Mouse (Mus musculus) hindlimb bud, embryonic 11.5 days (tissue): ENCODE measurements around the gene Hist1h2bg.
A peak's percentile ranks its signal among the peaks of the same experiment; 100 is the strongest.
"Not testable (repeated sequence)": the region's sequence is repeated elsewhere in the genome, so short reads cannot be mapped to it uniquely, and the experiment has no call there.

Experiments used
- DNase-seq: peaks from one replicate; pipeline ENCODE4 v3.0.0-alpha.2; 2012; ENCODE audit warnings: low read depth, low spot score; ENCODE audit errors: extremely low spot score

The Hist1h2bg gene

GRCm38 (mm10) chr13:23538249-23538648 lies 32.9 kb upstream of the Hist1h2bg start:
- DNase-seq = no peak

DNA sequence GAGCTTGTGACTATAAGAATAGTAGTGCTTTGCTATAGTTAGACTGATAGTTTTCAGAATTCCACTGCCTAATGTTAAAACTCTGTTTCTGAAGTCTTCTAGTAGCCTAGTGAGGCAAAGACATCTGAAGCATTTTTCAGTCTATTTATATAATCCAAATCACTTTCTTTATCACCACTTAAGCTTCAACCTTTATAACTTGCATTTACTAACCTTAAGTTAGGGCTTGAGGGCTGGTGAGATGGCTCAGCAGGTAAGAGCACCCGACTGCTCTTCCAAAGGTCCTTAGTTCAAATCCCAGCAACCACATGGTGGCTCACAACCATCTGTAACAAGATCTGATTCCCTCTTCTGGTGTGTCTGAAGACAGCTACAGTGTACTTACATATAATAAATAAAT lies 31.4 kb upstream of the Hist1h2bg start:
- DNase-seq = not testable (repeated sequence)

DNA sequence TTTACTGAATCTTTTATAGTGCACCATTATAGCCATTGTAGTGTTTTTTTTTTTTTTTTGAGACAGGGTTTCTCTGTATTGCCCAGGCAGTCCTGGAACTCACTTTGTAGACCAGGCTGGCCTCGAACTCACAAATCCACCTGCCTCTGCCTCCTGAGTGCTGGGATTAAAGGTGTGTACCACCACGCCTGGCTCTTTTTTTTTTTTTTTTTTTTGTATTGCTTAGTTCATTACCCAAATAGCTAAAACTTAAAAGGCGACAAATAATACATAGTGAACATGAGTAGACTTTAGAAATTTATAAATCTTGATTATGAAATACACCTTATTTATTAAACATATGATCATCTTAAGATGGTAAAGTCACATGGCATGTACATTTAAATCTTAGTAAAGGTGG lies 29.7 kb upstream of the Hist1h2bg start:
- DNase-seq = no peak

DNA sequence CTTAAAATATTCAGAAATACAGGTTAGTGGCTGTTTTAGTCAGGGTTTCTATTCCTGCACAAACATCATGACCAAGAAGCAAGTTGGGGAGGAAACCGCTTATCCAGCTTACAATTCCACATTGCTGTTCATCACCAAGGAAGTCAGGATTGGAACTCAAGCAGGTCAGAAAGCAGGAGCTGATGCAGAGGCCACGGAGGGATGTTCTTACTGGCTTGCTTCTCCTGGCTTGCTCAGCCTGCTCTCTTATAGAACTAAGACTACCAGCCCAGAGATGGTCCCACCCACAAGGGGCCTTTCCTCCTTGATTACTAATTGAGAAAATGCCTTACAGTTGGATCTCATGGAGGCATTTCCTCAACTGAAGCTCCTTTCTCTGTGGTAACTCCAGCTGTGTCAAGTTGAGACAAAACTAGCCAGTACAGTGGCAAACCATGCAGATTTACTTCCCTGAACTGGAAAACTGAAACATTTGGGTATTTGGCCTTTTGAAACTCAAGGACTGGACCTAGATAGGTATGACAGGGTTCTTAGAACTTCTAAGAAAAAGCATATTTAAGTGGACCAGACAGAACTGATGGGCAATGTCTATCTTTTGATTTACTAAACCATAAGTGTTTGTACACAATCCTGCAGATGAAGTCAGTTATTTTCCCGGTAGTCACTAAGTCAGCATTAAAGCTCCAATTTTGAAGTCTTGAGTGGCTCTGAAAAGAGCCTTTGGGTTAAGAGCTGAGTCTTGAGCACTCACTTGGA lies 28.8 kb upstream of the Hist1h2bg start:
- DNase-seq = not testable (repeated sequence)

- DNase-seq = not testable (repeated sequence)
Observed at GRCm38 (mm10) chr13:23542999-23543607, 28.1 kb upstream of the Hist1h2bg start, which contains the start of gene Hist1h2bh. Gene Hist1h2bh, minus strand, starts transcription at chr13:23543392.

- DNase-seq = peak; percentile 100
Observed at GRCm38 (mm10) chr13:23543965-23544786, 27.0 kb upstream of the Hist1h2bg start, which contains the start of gene Hist1h3f. Gene Hist1h3f, plus strand, starts transcription at chr13:23544052.

- not testable (repeated sequence) for DNase-seq
Observed at GRCm38 (mm10) chr13:23544787-23545120, 26.4 kb upstream of the Hist1h2bg start.

DNA sequence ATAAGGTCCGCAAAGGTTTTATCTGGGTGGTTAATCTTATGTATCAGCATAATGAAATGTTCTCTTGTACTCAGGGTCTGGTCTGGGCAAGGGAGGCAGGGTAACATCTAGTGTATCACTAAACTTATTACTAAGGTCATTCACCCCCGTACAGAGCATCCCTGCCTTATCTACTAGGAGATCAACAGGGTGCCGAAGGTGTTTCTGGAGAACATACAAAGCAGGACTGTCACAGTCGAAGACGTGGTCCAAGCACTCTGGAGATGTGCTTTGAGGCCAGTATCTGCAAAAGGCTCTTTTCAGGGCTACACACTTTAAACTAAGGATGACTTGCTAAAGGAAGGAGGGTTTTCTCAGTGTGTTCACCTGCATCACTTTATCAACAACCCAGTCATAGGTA lies 24.5 kb upstream of the Hist1h2bg start:
- DNase-seq = no peak

- no peak for DNase-seq
Observed at GRCm38 (mm10) chr13:23550761-23551145, 20.4 kb upstream of the Hist1h2bg start.

GRCm38 (mm10) chr13:23551146-23551834 lies 19.9 kb upstream of the Hist1h2bg start, which contains the start of gene Hist1h4f:
Gene Hist1h4f, minus strand, starts transcription at chr13:23551648.
- DNase-seq = not testable (repeated sequence)

DNA sequence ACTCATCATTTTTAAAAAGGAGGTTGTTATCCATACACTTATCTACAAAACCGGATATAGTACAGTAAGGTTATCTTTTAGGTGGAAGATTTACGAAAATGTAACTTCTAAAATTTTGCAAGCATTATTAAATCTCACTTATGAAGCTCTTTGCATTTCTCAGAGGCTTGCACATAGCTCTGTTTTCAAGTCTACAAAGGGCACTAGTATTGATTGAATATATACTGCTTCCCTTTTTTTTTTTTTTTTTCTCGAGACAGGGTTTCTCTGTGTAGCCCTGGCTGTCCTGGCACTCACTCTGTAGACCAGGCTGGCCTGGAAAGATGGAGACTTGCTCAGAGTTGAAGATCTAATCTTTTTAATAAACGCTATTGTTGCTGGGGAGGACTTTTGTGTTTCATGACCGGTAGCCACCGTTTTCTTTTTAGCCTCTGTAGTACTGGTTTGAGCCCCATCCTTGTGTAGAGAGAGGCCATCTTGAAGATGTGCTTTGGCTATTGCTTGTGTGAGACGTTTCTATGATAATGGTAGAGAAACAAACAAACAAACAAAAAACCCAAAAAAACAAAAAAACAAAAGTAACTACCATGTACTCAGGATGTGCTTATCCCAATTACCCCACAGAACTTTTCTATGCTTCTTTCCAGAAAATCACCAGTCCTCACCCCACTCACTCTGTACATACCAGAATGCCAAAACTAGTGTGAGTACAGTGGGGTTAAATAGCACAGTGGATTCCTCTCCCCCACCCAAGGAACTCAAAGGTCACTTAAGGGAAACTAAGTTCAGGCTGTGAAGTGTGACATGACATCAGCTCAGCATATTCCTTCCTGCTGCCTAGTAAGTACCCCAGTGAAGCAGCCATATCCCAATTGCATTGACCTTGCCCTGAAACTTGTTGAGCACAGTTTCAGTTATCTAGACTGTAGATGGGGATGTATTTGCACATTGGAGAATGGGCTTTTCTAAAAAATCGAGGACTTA lies 19.0 kb upstream of the Hist1h2bg start:
- no peak for DNase-seq

DNA sequence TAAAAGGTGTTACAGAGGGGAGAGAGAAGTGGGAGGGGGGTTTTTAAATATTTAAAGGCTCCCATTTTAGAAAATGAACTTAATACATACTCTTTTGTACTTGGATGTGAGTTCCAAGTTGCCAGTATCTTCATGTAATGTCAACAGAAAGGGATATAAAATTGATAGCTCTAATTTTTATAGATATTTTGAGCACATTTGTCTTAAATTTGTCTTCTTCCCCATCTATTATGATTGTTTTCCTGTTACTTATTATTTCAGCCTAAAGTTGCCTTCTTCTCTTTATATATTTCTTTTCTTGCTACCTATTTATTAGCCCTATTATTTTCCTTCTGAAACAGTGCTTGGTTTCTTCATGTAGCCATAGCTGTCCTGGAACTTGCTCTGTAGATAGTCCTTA lies 18.2 kb upstream of the Hist1h2bg start, which contains the start of gene Hist1h1d:
Gene Hist1h1d (plus strand): TSS at position 301 of the 400 bp plus-strand sequence.
- DNase-seq = no peak

GRCm38 (mm10) chr13:23554393-23554792 lies 16.8 kb upstream of the Hist1h2bg start:
- no peak for DNase-seq

DNA sequence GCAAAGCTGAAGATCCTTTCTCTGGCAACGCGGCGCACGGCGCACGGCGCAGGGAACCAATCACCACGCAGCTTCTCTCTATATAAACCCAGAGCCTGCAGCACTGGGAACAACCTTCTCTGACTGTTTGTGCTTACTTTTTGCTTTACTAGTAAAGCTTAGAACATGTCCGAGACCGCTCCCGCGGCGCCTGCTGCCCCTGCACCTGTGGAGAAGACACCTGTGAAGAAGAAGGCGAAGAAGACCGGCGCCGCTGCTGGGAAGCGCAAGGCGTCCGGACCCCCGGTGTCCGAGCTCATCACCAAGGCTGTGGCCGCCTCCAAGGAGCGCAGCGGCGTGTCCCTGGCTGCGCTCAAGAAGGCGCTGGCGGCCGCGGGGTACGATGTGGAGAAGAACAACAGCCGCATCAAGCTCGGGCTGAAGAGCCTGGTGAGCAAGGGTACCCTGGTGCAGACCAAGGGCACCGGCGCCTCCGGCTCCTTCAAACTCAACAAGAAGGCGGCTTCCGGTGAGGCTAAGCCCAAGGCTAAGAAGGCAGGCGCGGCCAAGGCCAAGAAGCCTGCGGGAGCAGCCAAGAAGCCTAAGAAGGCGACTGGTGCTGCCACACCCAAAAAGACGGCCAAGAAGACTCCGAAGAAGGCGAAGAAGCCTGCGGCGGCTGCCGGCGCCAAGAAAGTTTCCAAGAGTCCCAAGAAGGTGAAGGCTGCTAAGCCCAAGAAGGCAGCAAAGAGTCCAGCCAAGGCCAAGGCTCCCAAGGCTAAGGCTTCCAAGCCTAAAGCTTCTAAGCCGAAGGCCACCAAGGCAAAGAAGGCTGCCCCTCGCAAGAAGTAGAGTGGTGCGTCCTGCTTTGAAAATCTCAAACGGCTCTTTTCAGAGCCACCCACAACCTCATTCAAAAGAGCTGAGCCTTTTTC lies 16.0 kb upstream of the Hist1h2bg start:
- DNase-seq = no peak

DNA sequence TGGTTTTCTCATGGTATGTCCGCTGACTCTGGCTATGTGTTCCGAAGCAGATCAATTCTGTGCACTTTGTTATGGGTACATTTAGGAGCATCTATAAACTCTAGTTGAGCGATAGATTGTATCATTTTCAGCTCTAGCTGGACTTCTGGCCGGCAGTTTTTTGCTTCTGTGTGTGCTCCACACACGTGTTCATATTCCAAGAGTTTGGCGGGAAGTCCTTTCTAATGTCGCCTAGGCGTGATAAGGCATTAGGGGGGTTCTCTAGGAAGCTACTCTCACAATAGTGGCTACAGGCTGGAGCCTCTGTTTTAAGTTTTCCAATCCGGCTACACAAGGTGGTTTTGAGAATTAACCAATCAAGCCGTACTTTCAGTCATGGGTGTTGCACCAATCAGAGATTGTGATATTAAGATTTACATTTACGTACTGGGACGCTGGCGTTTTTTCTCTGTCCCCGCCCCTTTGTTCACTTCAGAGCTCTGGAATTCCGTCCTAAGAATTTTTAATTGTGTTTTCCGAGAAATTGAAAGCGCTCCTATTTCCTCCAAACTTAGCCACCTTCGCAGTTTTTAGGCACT lies 15.3 kb upstream of the Hist1h2bg start:
- no peak for DNase-seq

DNA sequence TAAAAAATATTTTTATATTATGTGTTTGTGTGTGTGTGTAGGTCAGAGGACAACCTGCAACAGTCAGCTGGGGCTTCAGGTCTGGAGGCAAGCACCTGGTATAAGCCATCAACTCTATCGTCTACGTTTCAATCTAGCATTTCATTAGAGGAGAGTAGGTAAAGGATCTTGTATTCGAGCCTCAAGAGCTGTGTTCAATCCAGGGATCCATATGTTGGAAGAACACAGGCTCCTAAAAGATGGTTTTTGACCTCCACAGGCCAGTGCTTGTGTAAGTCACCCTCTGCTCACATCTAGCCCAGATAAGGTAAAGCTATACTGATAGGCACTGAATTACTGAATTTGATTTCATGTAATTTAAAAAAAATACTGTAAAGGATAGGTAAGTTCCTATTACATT lies 14.3 kb upstream of the Hist1h2bg start:
- DNase-seq = no peak

DNA sequence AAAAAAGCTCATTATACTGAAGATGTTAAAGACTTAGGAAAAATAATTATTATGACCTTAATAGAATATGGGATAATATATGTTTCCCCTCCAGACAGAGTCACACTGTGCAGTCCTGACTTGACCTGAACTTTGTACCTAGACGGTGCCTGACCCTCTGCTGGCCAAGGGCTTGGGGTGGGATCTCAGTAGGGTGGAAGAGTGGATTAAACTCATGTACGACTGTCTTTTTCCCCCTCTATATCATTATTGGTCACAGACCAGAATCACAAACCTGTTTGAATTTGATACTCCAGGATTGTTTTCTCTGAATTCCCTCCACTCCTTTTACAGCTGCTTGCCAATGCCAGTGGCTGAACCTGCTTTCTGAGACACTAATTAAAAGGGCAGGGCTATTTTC lies 10.5 kb upstream of the Hist1h2bg start:
- not testable (repeated sequence) for DNase-seq

DNA sequence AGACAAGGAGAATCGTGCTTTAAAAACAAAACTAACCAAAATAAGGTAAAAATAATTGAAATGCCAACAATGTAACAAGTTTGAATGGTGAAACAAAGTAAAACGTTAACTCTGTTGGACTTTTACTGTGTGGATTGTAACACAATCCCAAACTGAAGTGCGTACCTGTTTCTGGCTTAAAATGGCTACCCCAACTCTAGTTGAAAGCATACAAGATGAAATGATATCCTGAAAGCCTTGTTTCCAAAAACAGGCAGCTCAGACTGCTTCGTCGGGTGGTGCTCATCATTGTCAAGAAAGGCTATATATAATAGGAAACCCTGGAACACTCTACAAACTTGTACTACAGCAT lies 9.7 kb upstream of the Hist1h2bg start:
- DNase-seq = not testable (repeated sequence)
